Mouse (Mus musculus): ENCODE measurements at regions not wholly inside any gene's neighbourhood (a gene's known extent, or its start where the extent isn't known, plus 50 kb on each side); places are given as distances from the start of the nearest gene placed in this dataset.
"Not testable (repeated sequence)": the region's sequence is repeated elsewhere in the genome, so short reads cannot be mapped to it uniquely, and the experiment has no call there.

DNA sequence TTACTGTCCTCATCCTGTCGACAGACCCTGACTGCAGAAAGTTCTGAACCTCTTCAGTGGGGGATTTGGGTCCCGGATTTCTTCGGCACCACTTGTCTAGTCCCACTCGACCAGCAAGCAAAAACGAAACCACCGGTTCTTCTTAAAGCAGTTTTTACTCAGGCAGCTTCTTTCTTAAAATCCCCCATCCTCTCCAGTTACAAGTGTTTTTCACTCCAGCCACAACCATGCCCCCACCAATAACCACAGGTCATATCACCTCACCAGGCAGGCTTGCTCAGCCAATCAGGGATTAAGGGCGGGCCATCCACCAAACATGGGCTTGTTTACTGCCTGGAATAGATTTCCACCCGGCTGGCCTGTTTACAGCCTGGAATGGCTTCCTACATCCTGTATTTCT is 874.7 kb upstream of the Tmeff2 start:
- not testable (repeated sequence) for ATAC-seq; H3K4me2 ChIP-seq (ENCODE audit: low read depth, low read length); H3K9me3 ChIP-seq (ENCODE audit: control insufficient read depth, low read length); H3K4me3 ChIP-seq (ENCODE audit: low read length); H3K27ac ChIP-seq (ENCODE audit: low read length); H3K9ac ChIP-seq (ENCODE audit: low read depth, low read length); H3K4me1 ChIP-seq (ENCODE audit: control insufficient read depth, insufficient read depth, low read length); H3K36me3 ChIP-seq (ENCODE audit: control insufficient read depth, insufficient read depth, low read length); H3K27me3 ChIP-seq (replicated peaks; ENCODE audit: control insufficient read depth, insufficient read depth, low read length)
- WGBS, result 82% methylated on average over 8 of the region's 8 CpGs

DNA sequence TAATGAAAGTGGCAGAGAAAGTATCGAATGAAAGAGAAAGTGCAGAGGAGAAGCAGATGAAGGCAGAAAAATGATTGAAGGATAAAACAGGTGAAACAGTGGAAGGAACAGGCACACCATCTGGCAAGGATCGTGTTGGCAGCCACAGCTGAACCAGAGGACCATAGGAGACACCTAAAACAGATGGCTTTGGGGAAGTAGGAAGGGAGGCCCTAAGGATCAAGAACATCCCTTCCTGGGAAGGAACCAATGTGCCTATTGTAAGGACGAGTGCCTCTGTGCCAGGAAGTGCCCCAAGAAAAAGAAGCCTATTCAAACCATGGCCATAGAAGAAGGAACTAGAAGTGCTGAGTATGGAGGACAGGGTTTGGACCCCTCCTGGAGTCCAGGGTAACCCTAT is 865.2 kb upstream of the Tmeff2 start:
- no peak overlapping the region for H3K4me3 ChIP-seq (ENCODE audit: low read length)
- no peak overlapping the region for H3K27ac ChIP-seq (ENCODE audit: low read length)
- WGBS, result 73% methylated on average over 3 of the region's 3 CpGs
- no peak for ATAC-seq
- no peak overlapping the region for H3K9ac ChIP-seq (ENCODE audit: low read depth, low read length)
- no peaks in the 10 kb centered on the region for H3K4me1 ChIP-seq (ENCODE audit: control insufficient read depth, insufficient read depth, low read length)
- no peaks in the 10 kb centered on the region for H3K9me3 ChIP-seq (ENCODE audit: control insufficient read depth, low read length)
- H3K36me3 ChIP-seq (ENCODE audit: control insufficient read depth, insufficient read depth, low read length), result no peaks in the 10 kb centered on the region
- no peaks in the 10 kb centered on the region for H3K27me3 ChIP-seq (replicated peaks; ENCODE audit: control insufficient read depth, insufficient read depth, low read length)
- no peak overlapping the region for H3K4me2 ChIP-seq (ENCODE audit: low read depth, low read length)

DNA sequence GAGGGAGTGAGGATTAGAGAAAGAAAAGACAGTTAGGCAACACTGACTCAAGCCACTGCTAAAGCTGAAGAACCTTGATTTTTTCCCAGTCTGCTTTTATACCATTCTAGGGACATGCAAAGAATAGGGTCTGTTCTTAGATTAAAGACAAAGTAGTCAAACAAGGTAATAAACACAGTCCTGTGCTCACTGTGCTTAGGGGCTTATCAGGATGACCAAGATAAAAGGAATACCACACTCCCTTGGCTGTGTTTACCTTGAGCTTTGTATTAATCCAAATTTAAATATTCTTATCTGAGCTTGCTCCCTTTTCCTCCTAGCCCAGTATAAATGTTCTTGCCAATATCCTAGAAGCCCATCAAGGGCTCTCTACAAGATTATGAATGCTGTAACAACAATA is 854.6 kb upstream of the Tmeff2 start:
- Histone ChIP-seq H3K9me3 (ENCODE audit: control insufficient read depth, low read length) (no peaks in the 10 kb centered on the region), H3K27me3 (replicated peaks; ENCODE audit: control insufficient read depth, insufficient read depth, low read length) (no peaks in the 10 kb centered on the region), H3K9ac (ENCODE audit: low read depth, low read length) (no peak overlapping the region), H3K4me2 (ENCODE audit: low read depth, low read length) (no peak overlapping the region), H3K36me3 (ENCODE audit: control insufficient read depth, insufficient read depth, low read length) (no peaks in the 10 kb centered on the region), H3K27ac (ENCODE audit: low read length) (no peak overlapping the region), H3K4me1 (ENCODE audit: control insufficient read depth, insufficient read depth, low read length) (no peaks in the 10 kb centered on the region), H3K4me3 (ENCODE audit: low read length) (no peak overlapping the region)
- peak; percentile 93 for ATAC-seq

DNA sequence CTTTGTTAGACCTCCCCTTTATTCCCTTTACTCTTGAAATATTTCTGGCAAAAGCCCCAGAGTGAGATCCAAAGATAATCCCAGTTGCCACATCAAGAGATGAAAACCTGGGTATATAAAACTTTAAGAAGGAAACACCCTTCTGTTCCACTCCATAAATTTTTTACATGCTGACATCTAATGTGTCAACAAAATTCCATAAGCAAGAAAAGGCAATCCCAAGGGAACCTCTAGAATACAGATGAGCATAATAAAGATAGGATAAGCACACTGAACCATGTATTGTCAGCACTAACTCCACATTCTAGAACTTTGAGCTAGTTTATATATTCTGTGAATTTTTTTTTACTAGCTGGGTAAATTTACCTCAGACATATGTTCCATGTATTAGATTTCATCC is 810.7 kb upstream of the Tmeff2 start:
- Histone ChIP-seq H3K4me3 (ENCODE audit: low read length) (no peak overlapping the region), H3K4me2 (ENCODE audit: low read depth, low read length) (no peak overlapping the region), H3K9ac (ENCODE audit: low read depth, low read length) (no peak overlapping the region), H3K4me1 (ENCODE audit: control insufficient read depth, insufficient read depth, low read length) (no peaks in the 10 kb centered on the region), H3K27ac (ENCODE audit: low read length) (no peak overlapping the region), H3K27me3 (replicated peaks; ENCODE audit: control insufficient read depth, insufficient read depth, low read length) (no peaks in the 10 kb centered on the region), H3K36me3 (ENCODE audit: control insufficient read depth, insufficient read depth, low read length) (no peaks in the 10 kb centered on the region), H3K9me3 (ENCODE audit: control insufficient read depth, low read length) (no peaks in the 10 kb centered on the region)
- no peak for ATAC-seq

Data from intestine, embryonic 16.5 days (tissue).